Mouse (Mus musculus) hindbrain, postnatal 0 days (tissue): ENCODE data around the gene Ppy. TPM values are rescaled to one million over a fixed set of nuclear protein-coding genes. Genes with fewer than 3 reads are reported as not detected.

Experiments
- ATAC-seq: fragments of 200-750 bp; cut with Nextera tagmentation; 2 replicates; pipeline ENCODE4 v1.8.0; 2017; ENCODE audit warnings: mild to moderate bottlenecking, moderate TSS enrichment, moderate library complexity
- DNase-seq: peaks from one replicate; pipeline ENCODE4 v3.0.0-alpha.2; 2015; ENCODE audit warnings: low spot score
- H3K27ac ChIP-seq: fragments of 300-500 bp; sonication (generic); 2 replicates; pipeline ENCODE4 v1.5.1; 2014; ENCODE audit warnings: mild to moderate bottlenecking
- H3K27me3 ChIP-seq: fragments of 300-500 bp; sonication (generic); 2 replicates; pipeline ENCODE4 v1.6.1; 2014; ENCODE audit warnings: low read length, mixed read lengths; ENCODE audit not compliant: insufficient read depth
- H3K36me3 ChIP-seq: fragments of 300-500 bp; sonication (generic); 2 replicates; pipeline ENCODE4 v1.6.1; 2014; ENCODE audit warnings: low read length, mixed read lengths; ENCODE audit not compliant: insufficient read depth
- H3K4me1 ChIP-seq: fragments of 300-500 bp; sonication (generic); 2 replicates; pipeline ENCODE4 v1.6.1; 2014; ENCODE audit warnings: antibody characterized with exemption, low read length, mixed read lengths; ENCODE audit not compliant: insufficient read depth
- H3K4me2 ChIP-seq: fragments of 300-500 bp; sonication (generic); 2 replicates; pipeline ENCODE4 v1.6.1; 2014; ENCODE audit warnings: low read depth, mild to moderate bottlenecking, low read length, moderate library complexity, mixed read lengths
- H3K4me3 ChIP-seq: fragments of 300-500 bp; sonication (generic); 2 replicates; pipeline ENCODE4 v1.5.1; 2014; ENCODE audit warnings: low read length
- H3K9ac ChIP-seq: fragments of 300-500 bp; sonication (generic); replicated peaks from 2 replicates; pipeline ENCODE4 v1.6.1; 2014; ENCODE audit warnings: mild to moderate bottlenecking, low read length, moderate library complexity, mixed read lengths
- H3K9me3 ChIP-seq: fragments of 300-500 bp; sonication (generic); 2 replicates; pipeline ENCODE4 v1.6.1; 2016; ENCODE audit warnings: low read length, mixed read lengths
- CTCF ChIP-seq: IDR thresholded peaks from 2 replicates; pipeline ENCODE4 v1.5.1; 2016; ENCODE audit warnings: antibody characterized with exemption, control low read depth, low read depth
- WGBS: fragments of 180-500 bp; shearing (Covaris S2); extraction: QIAGEN DNeasy Blood & Tissue Kit; methylation state at CpG from one replicate; pipeline ENCODE4 v1.1.7; 2014; 5-methylcytosine and 5-hydroxymethylcytosine counted together
- polyA plus RNA-seq: library from polyadenylated mRNA; unstranded; fragments of >200 nt; fragmentation: Nextera tagmentation; extraction: Ambion mirVana; gene quantifications from 2 replicates; pipeline ENCODE4 v1.2.1, GENCODE M21; 2015
- total RNA-seq: library from RNA; depleted of rRNA; stranded (reverse); fragments of >200 nt; gene quantifications from 2 replicates; pipeline ENCODE4 v1.2.3, GENCODE M21; 2014

Gene Ppy
- total and polyA plus RNA-seq, 2 experiments from 2014 or later: not detected

- H3K4me3 ChIP-seq: peak overlapping the region; percentile 44
- no peak overlapping the region for H3K27ac ChIP-seq
- no peaks in the 10 kb centered on the region for H3K9me3 ChIP-seq
- no peaks in the 10 kb centered on the region for H3K27me3 ChIP-seq
- peak; percentile 20; the same call in 1 of the 2 replicates for TF ChIP-seq CTCF
- H3K36me3 ChIP-seq: peaks cover 6% of the 10 kb centered on the region
- peak overlapping the region; percentile 47 for H3K9ac ChIP-seq
- H3K4me2 ChIP-seq: peak overlapping the region; percentile 79
- ATAC-seq: peak; percentile 80
- 1% methylated on average over 18 of the region's 18 CpGs for WGBS
- peaks cover 15% of the 10 kb centered on the region; the same call in 1 of the 2 replicates for H3K4me1 ChIP-seq
- DNase-seq: peak; percentile 91
These were observed 18.8 kb downstream of the Ppy start for GRCm38 (mm10) chr11:102082322-102082721.

GRCm38 (mm10) chr11:102073722-102074121, 27.4 kb downstream of the Ppy start:
- no peak for ATAC-seq

GRCm38 (mm10) chr11:102072729-102073128, 28.4 kb downstream of the Ppy start:
- Histone ChIP-seq H3K27ac (no peak overlapping the region), H3K4me2 (no peak overlapping the region), H3K36me3 (peaks cover 6% of the 10 kb centered on the region; the same call in 1 of the 2 replicates), H3K27me3 (no peaks in the 10 kb centered on the region), H3K9ac (no peak overlapping the region), H3K4me1 (no peaks in the 10 kb centered on the region), H3K9me3 (no peaks in the 10 kb centered on the region), H3K4me3 (no peak overlapping the region)
- WGBS: 80% methylated on average over 5 of the region's 5 CpGs
- no peak for DNase-seq
- TF ChIP-seq CTCF: no peak
- ATAC-seq: no peak

More at GRCm38 (mm10) chr11:102073722-102074121, 27.4 kb downstream of the Ppy start:
- Histone ChIP-seq H3K27me3 (no peaks in the 10 kb centered on the region), H3K4me2 (no peak overlapping the region), H3K27ac (no peak overlapping the region), H3K36me3 (peaks cover 11% of the 10 kb centered on the region), H3K4me1 (no peaks in the 10 kb centered on the region), H3K9ac (no peak overlapping the region), H3K4me3 (no peak overlapping the region), H3K9me3 (no peaks in the 10 kb centered on the region)
- DNase-seq: no peak
- 40% methylated on average over 14 of the region's 14 CpGs for WGBS
- no peak for TF ChIP-seq CTCF

GRCm38 (mm10) chr11:102070426-102070825, 30.7 kb downstream of the Ppy start:
- Histone ChIP-seq H3K9me3 (no peaks in the 10 kb centered on the region), H3K4me3 (no peak overlapping the region), H3K27me3 (no peaks in the 10 kb centered on the region), H3K36me3 (no peaks in the 10 kb centered on the region), H3K4me2 (peak overlapping the region; percentile 11; the same call in 1 of the 2 replicates), H3K4me1 (no peaks in the 10 kb centered on the region), H3K27ac (no peak overlapping the region), H3K9ac (no peak overlapping the region)
- TF ChIP-seq CTCF: no peak
- peak; percentile 16 for DNase-seq
- no peak for ATAC-seq
- 7% methylated on average over 13 of the region's 13 CpGs for WGBS

GRCm38 (mm10) chr11:102069633-102070032, 31.5 kb downstream of the Ppy start:
- 43% methylated on average over 11 of the region's 11 CpGs for WGBS
- Histone ChIP-seq H3K27me3 (no peaks in the 10 kb centered on the region), H3K4me1 (no peaks in the 10 kb centered on the region), H3K9me3 (no peaks in the 10 kb centered on the region), H3K27ac (no peak overlapping the region), H3K4me2 (no peak overlapping the region), H3K4me3 (no peak overlapping the region), H3K36me3 (no peaks in the 10 kb centered on the region), H3K9ac (no peak overlapping the region)
- no peak for ATAC-seq
- no peak for TF ChIP-seq CTCF
- DNase-seq: peak; percentile 16

- DNase-seq (peak; percentile 43), ATAC-seq (no peak)
- H3K9ac ChIP-seq: no peak overlapping the region
- no peak overlapping the region for H3K27ac ChIP-seq
- 0 out of 2 replicates have a peak, but pooled peaks cover 4% of the 10 kb centered on the region for H3K36me3 ChIP-seq
- H3K4me2 ChIP-seq: no peak overlapping the region
- 48% methylated on average over 2 of the region's 2 CpGs for WGBS
- H3K9me3 ChIP-seq: no peaks in the 10 kb centered on the region
- no peak overlapping the region for H3K4me3 ChIP-seq
- no peaks in the 10 kb centered on the region for H3K27me3 ChIP-seq
- TF ChIP-seq CTCF: peak; percentile 63
- no peaks in the 10 kb centered on the region for H3K4me1 ChIP-seq
These were observed 32.1 kb downstream of the Ppy start for GRCm38 (mm10) chr11:102068969-102069368.

GRCm38 (mm10) chr11:102063076-102063475, 38.0 kb downstream of the Ppy start:
- no peak for TF ChIP-seq CTCF
- Histone ChIP-seq H3K27ac (no peak overlapping the region), H3K9ac (no peak overlapping the region), H3K36me3 (peaks cover 14% of the 10 kb centered on the region; the same call in 1 of the 2 replicates), H3K27me3 (no peaks in the 10 kb centered on the region), H3K4me1 (no peaks in the 10 kb centered on the region), H3K4me3 (no peak overlapping the region), H3K4me2 (no peak overlapping the region), H3K9me3 (no peaks in the 10 kb centered on the region)
- ATAC-seq (no peak), DNase-seq (no peak)
- WGBS: 84% methylated on average over 13 of the region's 13 CpGs
